Mouse (Mus musculus) hindbrain, embryonic 12.5 days (tissue): ENCODE data around the gene Speer4e. TPM values are rescaled to one million over a fixed set of nuclear protein-coding genes. Genes with fewer than 3 reads are reported as not detected.
"Not testable (repeated sequence)": the region's sequence is repeated elsewhere in the genome, so short reads cannot be mapped to it uniquely, and the experiment has no call there.

ENCODE experiments used
- ATAC-seq: fragments of 200-750 bp; cut with Nextera tagmentation; 2 replicates; pipeline ENCODE4 v1.8.0; 2017; ENCODE audit warnings: moderate TSS enrichment; ENCODE audit not compliant: low FRiP score
- H3K27ac ChIP-seq: fragments of 300-500 bp; sonication (generic); 2 replicates; pipeline ENCODE4 v1.5.1; 2016; ENCODE audit warnings: mild to moderate bottlenecking
- H3K27me3 ChIP-seq: fragments of 300-500 bp; sonication (generic); 2 replicates; pipeline ENCODE4 v1.6.1; 2016; ENCODE audit warnings: mild to moderate bottlenecking
- H3K36me3 ChIP-seq: fragments of 300-500 bp; sonication (generic); 2 replicates; pipeline ENCODE4 v1.6.1; 2016; ENCODE audit warnings: mild to moderate bottlenecking
- H3K4me1 ChIP-seq: fragments of 300-500 bp; sonication (generic); 2 replicates; pipeline ENCODE4 v1.6.1; 2016
- H3K4me2 ChIP-seq: fragments of 300-500 bp; sonication (generic); replicated peaks from 2 replicates; pipeline ENCODE4 v1.6.1; 2016; ENCODE audit warnings: mild to moderate bottlenecking
- H3K4me3 ChIP-seq: fragments of 300-500 bp; sonication (generic); 2 replicates; pipeline ENCODE4 v1.5.1; 2016; ENCODE audit warnings: mild to moderate bottlenecking
- H3K9ac ChIP-seq: fragments of 300-500 bp; sonication (generic); 2 replicates; pipeline ENCODE4 v1.6.1; 2016; ENCODE audit warnings: mild to moderate bottlenecking, moderate library complexity
- H3K9me3 ChIP-seq: fragments of 300-500 bp; sonication (generic); replicated peaks from 2 replicates; pipeline ENCODE4 v1.6.1; 2016; ENCODE audit warnings: mild to moderate bottlenecking
- WGBS: fragments of 180-500 bp; shearing (Covaris S2); methylation state at CpG from one replicate; pipeline ENCODE4 v1.1.7; 2016; 5-methylcytosine and 5-hydroxymethylcytosine counted together
- polyA plus RNA-seq: library from polyadenylated mRNA; unstranded; fragments of >200 nt; fragmentation: Nextera tagmentation; extraction: Ambion mirVana; gene quantifications from 2 replicates; pipeline ENCODE4 v1.2.1, GENCODE M21; 2016

Speer4e gene
- polyA plus RNA-seq, 1 experiment from 2014 or later: not detected

DNA sequence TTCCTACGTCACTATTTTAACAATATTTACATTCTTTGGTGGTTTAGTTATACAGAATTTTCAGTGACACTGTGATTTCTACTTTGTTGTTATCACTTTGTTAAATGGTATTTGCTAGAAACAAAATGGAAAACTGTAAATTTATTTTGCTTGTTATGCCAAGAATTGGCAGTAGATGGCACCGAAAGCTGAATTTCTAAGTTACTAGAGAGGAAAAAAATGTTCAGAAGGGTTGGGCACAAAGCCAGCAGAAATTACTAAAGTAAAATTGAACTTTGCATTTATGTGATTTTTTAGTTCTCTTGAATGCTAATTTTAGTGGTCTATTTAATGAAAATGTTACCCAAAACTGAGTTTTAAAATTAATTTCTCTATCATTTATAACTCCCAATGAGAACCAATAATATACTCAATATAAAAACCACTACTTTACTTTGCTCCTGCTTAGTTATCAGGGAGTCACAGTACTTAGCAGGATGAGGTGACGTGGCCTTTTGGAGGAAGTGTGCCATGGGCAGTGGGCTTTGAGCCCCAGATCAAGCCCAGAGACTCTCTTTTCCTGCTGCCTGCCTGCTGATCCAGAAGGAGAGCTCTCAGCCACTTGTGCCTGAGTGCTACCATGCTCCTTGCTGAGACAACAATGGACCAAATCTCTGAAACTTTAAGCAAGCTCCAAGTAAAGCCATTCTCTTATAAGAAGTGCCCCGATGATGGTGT is 9.4 kb upstream of the Speer4e start:
- H3K27me3 ChIP-seq, ATAC-seq, H3K36me3 ChIP-seq, H3K27ac ChIP-seq, H3K4me2 ChIP-seq, H3K4me1 ChIP-seq, H3K9ac ChIP-seq, H3K4me3 ChIP-seq: not testable (repeated sequence)
- 57% methylated on average over 4 of the region's 4 CpGs for WGBS
- H3K9me3 ChIP-seq: peaks cover 27% of the 10 kb centered on the region

GRCm38 (mm10) chr5:14945524-14945923 is 7.3 kb upstream of the Speer4e start:
- H3K4me2 ChIP-seq, H3K4me3 ChIP-seq, H3K36me3 ChIP-seq, ATAC-seq, H3K27me3 ChIP-seq, H3K27ac ChIP-seq, H3K9ac ChIP-seq, H3K4me1 ChIP-seq: not testable (repeated sequence)
- 64% methylated on average over 4 of the region's 4 CpGs for WGBS
- H3K9me3 ChIP-seq: peaks cover 22% of the 10 kb centered on the region

DNA sequence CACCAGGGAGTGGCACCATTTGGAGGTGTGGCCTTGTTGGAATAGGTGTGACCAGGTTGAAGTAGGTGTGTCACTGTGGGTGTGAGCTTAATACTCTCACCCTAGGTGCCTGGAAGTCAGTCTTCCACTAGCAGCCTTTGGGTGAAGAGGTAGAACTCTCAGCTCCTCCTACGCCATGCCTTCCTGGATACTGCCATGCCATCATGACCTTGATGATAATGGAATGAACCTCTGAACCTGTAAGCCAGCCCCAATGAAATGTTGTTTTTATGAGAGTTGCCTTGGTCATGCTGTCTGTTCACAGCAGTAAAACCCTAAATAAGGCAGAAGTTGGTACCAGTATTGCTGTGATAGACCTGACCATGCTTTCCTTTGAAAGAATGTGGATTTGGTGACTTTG is 2.8 kb upstream of the Speer4e start:
- not testable (repeated sequence) for H3K4me2 ChIP-seq, H3K4me1 ChIP-seq, H3K27me3 ChIP-seq, H3K27ac ChIP-seq, H3K9ac ChIP-seq, H3K4me3 ChIP-seq, ATAC-seq, H3K36me3 ChIP-seq
- peaks cover 17% of the 10 kb centered on the region for H3K9me3 ChIP-seq
- 87% methylated on average over 1 of the region's 1 CpGs for WGBS

GRCm38 (mm10) chr5:14933721-14934120 is 4.5 kb downstream of the Speer4e start:
- WGBS: 75% methylated on average over 5 of the region's 6 CpGs
- not testable (repeated sequence) for H3K9me3 ChIP-seq, H3K27ac ChIP-seq, H3K4me2 ChIP-seq, H3K27me3 ChIP-seq, H3K4me1 ChIP-seq, ATAC-seq, H3K4me3 ChIP-seq, H3K36me3 ChIP-seq, H3K9ac ChIP-seq

- not testable (repeated sequence) for ATAC-seq, H3K36me3 ChIP-seq, H3K4me3 ChIP-seq, H3K9ac ChIP-seq, H3K4me2 ChIP-seq, H3K27me3 ChIP-seq, H3K27ac ChIP-seq, H3K9me3 ChIP-seq, H3K4me1 ChIP-seq
- WGBS: 30% methylated on average over 4 of the region's 4 CpGs
Observed at GRCm38 (mm10) chr5:14927047-14927446, 11.2 kb downstream of the Speer4e start.

DNA sequence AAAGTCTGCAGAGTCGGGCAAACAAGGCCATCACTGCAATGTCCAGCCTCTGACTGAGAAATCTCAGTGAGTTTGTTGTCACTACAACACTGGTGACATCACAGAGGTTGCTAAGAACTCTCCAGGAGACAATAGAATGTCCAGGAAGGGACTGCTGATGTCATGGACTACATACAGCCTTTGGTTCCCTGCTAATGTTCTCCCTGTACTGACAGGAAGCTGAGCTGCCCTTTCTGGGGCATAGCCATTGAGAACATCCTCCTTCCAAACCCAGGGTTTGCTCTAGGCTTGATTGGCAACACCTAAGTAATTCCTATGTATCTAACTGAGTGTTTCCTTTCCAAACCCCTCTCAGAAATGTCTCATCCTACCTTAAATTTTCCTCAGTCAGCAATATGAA is 23.4 kb downstream of the Speer4e start, which contains the start of gene Gm9758:
Gene Gm9758, minus strand, starts transcription at position 101 of the 400 bp plus-strand sequence.
- H3K27me3 ChIP-seq, H3K27ac ChIP-seq, H3K4me1 ChIP-seq, H3K9me3 ChIP-seq, H3K9ac ChIP-seq, H3K4me3 ChIP-seq, ATAC-seq, H3K4me2 ChIP-seq, H3K36me3 ChIP-seq: not testable (repeated sequence)
- 68% methylated on average over 1 of the region's 1 CpGs for WGBS

- H3K4me3 ChIP-seq, H3K4me1 ChIP-seq, H3K9ac ChIP-seq, H3K27me3 ChIP-seq, H3K36me3 ChIP-seq, H3K27ac ChIP-seq, H3K4me2 ChIP-seq, H3K9me3 ChIP-seq, ATAC-seq: not testable (repeated sequence)
- WGBS: 71% methylated on average over 2 of the region's 3 CpGs
Observed at GRCm38 (mm10) chr5:14914361-14914760, 23.9 kb downstream of the Speer4e start.

GRCm38 (mm10) chr5:14903539-14903938 is 34.7 kb downstream of the Speer4e start:
- H3K9ac ChIP-seq, H3K27ac ChIP-seq, H3K27me3 ChIP-seq, H3K4me2 ChIP-seq, H3K4me1 ChIP-seq, H3K4me3 ChIP-seq, H3K36me3 ChIP-seq, ATAC-seq: not testable (repeated sequence)
- peaks cover 16% of the 10 kb centered on the region; the same call in 1 of the 2 replicates for H3K9me3 ChIP-seq
- WGBS: 22% methylated on average over 3 of the region's 3 CpGs

GRCm38 (mm10) chr5:14892242-14892641 is 46.0 kb downstream of the Speer4e start:
- H3K4me2 ChIP-seq: no peak overlapping the region
- H3K27me3 ChIP-seq: no peaks in the 10 kb centered on the region
- H3K4me3 ChIP-seq: no peak overlapping the region
- H3K4me1 ChIP-seq: no peaks in the 10 kb centered on the region
- peaks cover 21% of the 10 kb centered on the region for H3K9me3 ChIP-seq
- 84% methylated on average over 3 of the region's 3 CpGs for WGBS
- H3K36me3 ChIP-seq: no peaks in the 10 kb centered on the region
- H3K9ac ChIP-seq: no peak overlapping the region
- ATAC-seq: no peak
- no peak overlapping the region for H3K27ac ChIP-seq

- WGBS: 73% methylated on average over 2 of the region's 2 CpGs
- not testable (repeated sequence) for H3K27ac ChIP-seq, H3K9me3 ChIP-seq, H3K27me3 ChIP-seq, H3K4me3 ChIP-seq, H3K4me2 ChIP-seq, ATAC-seq, H3K4me1 ChIP-seq, H3K9ac ChIP-seq, H3K36me3 ChIP-seq
Observed at GRCm38 (mm10) chr5:14885291-14885690, 52.9 kb downstream of the Speer4e start.

Other genes starting within 250 kb of the Speer4e start
- gene Gm9758, start 23.5 kb downstream of the Speer4e start, polyA plus RNA-seq: not detected in 2 replicates
- not detected in 2 replicates for gene Gm10354, start 40.5 kb upstream of the Speer4e start, polyA plus RNA-seq
- gene Gm17019, start 94.6 kb upstream of the Speer4e start, polyA plus RNA-seq: not detected in 2 replicates